20 mouse cellular contexts compared by ENCODE assay signal in genomic region chr4:59407766-59408165, GRCm38 (mm10). TPM values are rescaled to one million over a fixed set of nuclear protein-coding genes. Genes with fewer than 3 reads are reported as not detected.
A peak's percentile ranks its signal among the peaks of the same experiment; 100 is the strongest.
DNase-seq lines count a peak whose midpoint lies in the region; ATAC-seq and TF ChIP-seq lines count a peak whose summit lies in the region.
"Had no signal": no experiment of that assay in that cellular context is flagged by ENCODE, and none has a peak within 500 bp of the region (broad histone marks: within the 10 kb centered on the region; RNA-seq: fewer than 3 reads in every experiment).

No protein-coding gene starts in this region.

- H3K36me3 ChIP-seq in liver, postnatal 0 days (replicated peaks; ENCODE audit: insufficient read depth, low read length): peaks cover 15% of the 10 kb centered on the region
- peaks cover 23% of the 10 kb centered on the region for H3K36me3 ChIP-seq in liver, embryonic 11.5 days (ENCODE audit: control insufficient read depth, insufficient read depth, low read length)
- H3K36me3 ChIP-seq in midbrain, embryonic 16.5 days (ENCODE audit: control insufficient read depth, insufficient read depth, low read length): no peaks in the 10 kb centered on the region
- H3K36me3 ChIP-seq: embryonic facial prominence, embryonic 15.5 days; forebrain, embryonic 15.5 days; hindbrain, embryonic 15.5 days had no signal

- no peak for TF ChIP-seq EP300 in liver, postnatal 0 days (IDR thresholded peaks at IDR 0.05; ENCODE audit: low read depth)

- no peak overlapping the region for H3K4me3 ChIP-seq in liver, postnatal 0 days (ENCODE audit: low read depth, low read length)
- no peak overlapping the region for H3K4me3 ChIP-seq in liver, embryonic 11.5 days (ENCODE audit: low read depth, low read length)
- no peak overlapping the region for H3K4me3 ChIP-seq in midbrain, embryonic 16.5 days (ENCODE audit: low read depth, low read length)
- H3K4me3 ChIP-seq: embryonic facial prominence, embryonic 15.5 days; erythroblast, embryonic 14.5 days; forebrain, embryonic 15.5 days; heart, embryonic 12.5 days; hindbrain, embryonic 15.5 days had no signal

- H3K9me3 ChIP-seq in liver, postnatal 0 days (ENCODE audit: low read length): no peaks in the 10 kb centered on the region
- no peaks in the 10 kb centered on the region for H3K9me3 ChIP-seq in liver, embryonic 11.5 days (ENCODE audit: control insufficient read depth, low read length)
- H3K9me3 ChIP-seq in midbrain, embryonic 16.5 days (replicated peaks; ENCODE audit: control insufficient read depth, low read length, poor library complexity, severe bottlenecking): no peaks in the 10 kb centered on the region
- H3K9me3 ChIP-seq: embryonic facial prominence, embryonic 15.5 days; forebrain, embryonic 15.5 days; hindbrain, embryonic 15.5 days had no signal

- H3K9ac ChIP-seq in liver, postnatal 0 days (replicated peaks): no peak overlapping the region
- no peak overlapping the region for H3K9ac ChIP-seq in liver, embryonic 11.5 days (ENCODE audit: low read depth, low read length)
- H3K9ac ChIP-seq in midbrain, embryonic 16.5 days (ENCODE audit: low read depth, low read length): no peak overlapping the region
- H3K9ac ChIP-seq: embryonic facial prominence, embryonic 15.5 days; forebrain, embryonic 15.5 days; heart, embryonic 12.5 days; hindbrain, embryonic 15.5 days had no signal

- H3K27me3 ChIP-seq in liver, postnatal 0 days (ENCODE audit: insufficient read depth, low read length): no peaks in the 10 kb centered on the region
- no peaks in the 10 kb centered on the region for H3K27me3 ChIP-seq in liver, embryonic 11.5 days (replicated peaks; ENCODE audit: control insufficient read depth, insufficient read depth, low read length)
- H3K27me3 ChIP-seq in midbrain, embryonic 16.5 days (ENCODE audit: control insufficient read depth, insufficient read depth, low read depth, low read length): no peaks in the 10 kb centered on the region
- H3K27me3 ChIP-seq: embryonic facial prominence, embryonic 15.5 days; forebrain, embryonic 15.5 days; heart, embryonic 12.5 days; hindbrain, embryonic 15.5 days; Patski had no signal

- 75% methylated on average over 4 of the region's 4 CpGs for WGBS in liver, postnatal 0 days (ENCODE audit: insufficient replicate concordance)
- WGBS in liver, embryonic 11.5 days: 83% methylated on average over 4 of the region's 4 CpGs
- 85% methylated on average over 4 of the region's 4 CpGs for WGBS in midbrain, embryonic 16.5 days

- no peak for DNase-seq in liver, postnatal 0 days
- DNase-seq in liver, embryonic 11.5 days (ENCODE audit: low spot score): no peak
- peak; percentile 66 for DNase-seq in A20 (ENCODE audit: low read depth, low spot score)
- DNase-seq in B cell, adult 2 months: peak; percentile 5 to 19
- DNase-seq in layer of hippocampus, adult 11-12 months (ENCODE audit: low spot score): no peak
- DNase-seq: adrenal gland, postnatal 14 days; cerebellum, adult 18-20 months; cerebellum, postnatal 14 days; embryo, embryonic 11 days; gastrocnemius, postnatal 10 days; heart, postnatal 36 days had no signal

- no peak overlapping the region for H3K27ac ChIP-seq in liver, postnatal 0 days (ENCODE audit: low read depth)
- no peak overlapping the region for H3K27ac ChIP-seq in liver, embryonic 11.5 days (ENCODE audit: low read depth, low read length)
- no peak overlapping the region for H3K27ac ChIP-seq in midbrain, embryonic 16.5 days (ENCODE audit: low read length)
- H3K27ac ChIP-seq: embryonic facial prominence, embryonic 15.5 days; forebrain, embryonic 15.5 days; hindbrain, embryonic 15.5 days had no signal

- no peaks in the 10 kb centered on the region for H3K4me1 ChIP-seq in liver, postnatal 0 days (ENCODE audit: insufficient read depth)
- H3K4me1 ChIP-seq in liver, embryonic 11.5 days (replicated peaks; ENCODE audit: control insufficient read depth, insufficient read depth, low read length): no peaks in the 10 kb centered on the region
- no peaks in the 10 kb centered on the region for H3K4me1 ChIP-seq in midbrain, embryonic 16.5 days (ENCODE audit: control insufficient read depth, insufficient read depth, low read length)
- H3K4me1 ChIP-seq: hindbrain, embryonic 15.5 days had no signal

- no peak overlapping the region for H3K4me2 ChIP-seq in liver, postnatal 0 days (ENCODE audit: low read depth, low read length)
- H3K4me2 ChIP-seq in liver, embryonic 11.5 days: no peak overlapping the region
- H3K4me2 ChIP-seq in midbrain, embryonic 16.5 days (ENCODE audit: low read length): no peak overlapping the region
- H3K4me2 ChIP-seq: embryonic facial prominence, embryonic 15.5 days; forebrain, embryonic 15.5 days; heart, embryonic 12.5 days; hindbrain, embryonic 15.5 days had no signal

- ATAC-seq in liver, postnatal 0 days: no peak
- no peak for ATAC-seq in liver, embryonic 11.5 days (replicated peaks; ENCODE audit: low FRiP score)
- ATAC-seq in megakaryocyte progenitor cell, adult 5-6 weeks (replicated peaks; ENCODE audit: poor library complexity): 0 out of 2 replicates have a peak, but pooled peaks have one; percentile 14
- no peak for ATAC-seq in midbrain, embryonic 16.5 days
- ATAC-seq: activated CD4-positive, CD25-positive, alpha-beta regulatory T cell, adult 4 months; forebrain, embryonic 15.5 days; Patski had no signal

- TF ChIP-seq CTCF in liver, postnatal 0 days (IDR thresholded peaks at IDR 0.05; ENCODE audit: low read depth): 0 out of 2 replicates have a peak, but pooled peaks have one; percentile 11

RNA-seq across cellular contexts. Expression of gene Susd1, which starts 30.7 kb away (rescaled TPM):
- polyA plus RNA-seq in liver, postnatal 0 days (2015; fragmentation: Nextera tagmentation; extraction: Ambion mirVana): 7.2 and 7.4 TPM in 2 replicates
- polyA plus RNA-seq in liver, embryonic 11.5 days (2014; fragmentation: Nextera tagmentation; extraction: Ambion mirVana): 15.8 and 20.8 TPM in 2 replicates
- total RNA-seq in megakaryocyte progenitor cell, adult 5-6 weeks (2015): 46.3 and 54.3 TPM in 2 replicates
- total RNA-seq in megakaryocyte progenitor cell, adult 5-6 weeks (2017): 92.2 and 105 TPM in 2 replicates
- 1.4 and 2.2 TPM in 2 replicates for polyA plus RNA-seq in midbrain, embryonic 16.5 days (2015; fragmentation: Nextera tagmentation; extraction: Ambion mirVana)

Comparison
In these comparisons a context has a peak if more than half of its experiments do, and no peak if none do; other contexts are left out.
1. DNase-seq: peak in A20 (single experiment) and B cell, adult 2 months (2 of 2); none in liver, postnatal 0 days (single experiment), liver, embryonic 11.5 days (single experiment) and layer of hippocampus, adult 11-12 months (single experiment).